In genomic region chr9:122013629-122014028, GRCm38 (mm10) we compare ENCODE assay signal across 13 mouse cellular contexts. TPM values are rescaled to one million over a fixed set of nuclear protein-coding genes. Genes with fewer than 3 reads are reported as not detected.
A peak's percentile ranks its signal among the peaks of the same experiment; 100 is the strongest.
DNase-seq lines count a peak whose midpoint lies in the region; ATAC-seq and TF ChIP-seq lines count a peak whose summit lies in the region.
"Had no signal": no experiment of that assay in that cellular context is flagged by ENCODE, and none has a peak within 500 bp of the region (broad histone marks: within the 10 kb centered on the region; RNA-seq: fewer than 3 reads in every experiment).

No protein-coding gene starts in this region.

- no peak overlapping the region for H3K27ac ChIP-seq in stomach, postnatal 0 days (replicated peaks)
- H3K27ac ChIP-seq: heart, adult 2 months; heart, embryonic 15.5 days; limb, embryonic 13.5 days had no signal

- H3K27me3 ChIP-seq in stomach, postnatal 0 days (ENCODE audit: control insufficient read depth, insufficient read depth, low read length), result no peaks in the 10 kb centered on the region
- H3K27me3 ChIP-seq: heart, embryonic 15.5 days; limb, embryonic 13.5 days had no signal

- H3K4me3 ChIP-seq in stomach, postnatal 0 days (ENCODE audit: low read depth, low read length), result no peak overlapping the region
- H3K4me3 ChIP-seq: erythroblast, embryonic 14.5 days; heart, adult 2 months; heart, embryonic 15.5 days; limb, embryonic 13.5 days had no signal

- peak; percentile 53 for DNase-seq in CD4-positive, CD25-positive, alpha-beta regulatory T cell, adult 2 months (ENCODE audit: low read depth, low spot score)
- peak; percentile 19 for DNase-seq in lung, postnatal 10 days
- no peak for DNase-seq in lung, postnatal 14 days
- peak; percentile 14 for DNase-seq in ES-CJ7 (ENCODE audit: low read depth, low spot score)
- DNase-seq in stomach, postnatal 0 days (ENCODE audit: low spot score), result no peak
- DNase-seq in left cerebral cortex, adult 18-20 months (ENCODE audit: low spot score in 2 of 2), result no peak
- no peak for DNase-seq in cerebellum, adult 18-20 months

- no peaks in the 10 kb centered on the region for H3K36me3 ChIP-seq in stomach, postnatal 0 days (ENCODE audit: control insufficient read depth, insufficient read depth, low read length)
- H3K36me3 ChIP-seq: heart, embryonic 15.5 days; limb, embryonic 13.5 days had no signal

- H3K9ac ChIP-seq in stomach, postnatal 0 days (ENCODE audit: low read length), result no peak overlapping the region
- H3K9ac ChIP-seq: heart, embryonic 15.5 days; limb, embryonic 13.5 days had no signal

- no peaks in the 10 kb centered on the region for H3K4me1 ChIP-seq in stomach, postnatal 0 days (replicated peaks; ENCODE audit: control insufficient read depth, insufficient read depth)
- H3K4me1 ChIP-seq: heart, embryonic 15.5 days; limb, embryonic 13.5 days had no signal

- H3K9me3 ChIP-seq in stomach, postnatal 0 days (ENCODE audit: control insufficient read depth, low read length), result no peaks in the 10 kb centered on the region
- H3K9me3 ChIP-seq: heart, embryonic 15.5 days; limb, embryonic 13.5 days had no signal

- peak; percentile 37 for TF ChIP-seq CTCF in stomach, postnatal 0 days (IDR thresholded peaks at IDR 0.05; ENCODE audit: low read depth)

- WGBS in stomach, postnatal 0 days, result 64% methylated on average over 4 of the region's 4 CpGs

- ATAC-seq in CD4-positive, CD25-positive, alpha-beta regulatory T cell, adult 4 months, result no peak
- ATAC-seq in stomach, postnatal 0 days (ENCODE audit: low FRiP score, low TSS enrichment), result no peak
- ATAC-seq: midbrain, embryonic 16.5 days had no signal

- H3K4me2 ChIP-seq in stomach, postnatal 0 days (replicated peaks; ENCODE audit: low read depth), result no peak overlapping the region
- H3K4me2 ChIP-seq: heart, embryonic 15.5 days; limb, embryonic 13.5 days had no signal

- TF ChIP-seq EP300 in stomach, postnatal 0 days (optimal IDR thresholded peaks at IDR 0.05), result no peak

RNA-seq across cellular contexts. Expression of gene Pomgnt2, which starts 16.7 kb away (rescaled TPM):
- polyA plus RNA-seq in CD4-positive, CD25-positive, alpha-beta regulatory T cell, adult 4 months (2017; shearing (Covaris generic)), result not detected
- polyA plus RNA-seq in stomach, postnatal 0 days (2015; fragmentation: Nextera tagmentation; extraction: Ambion mirVana), result 6.6 and 7.3 TPM in 2 replicates
- total RNA-seq in left cerebral cortex, adult 18-20 months (2021), result 10 to 100 TPM; 43.2 to 43.4 TPM

Comparison
In these comparisons a context has a peak if more than half of its experiments do, and no peak if none do; other contexts are left out.
1. DNase-seq: peak in CD4-positive, CD25-positive, alpha-beta regulatory T cell, adult 2 months (single experiment), lung, postnatal 10 days (single experiment) and ES-CJ7 (single experiment); none in lung, postnatal 14 days (single experiment), stomach, postnatal 0 days (single experiment), left cerebral cortex, adult 18-20 months (0 of 2) and cerebellum, adult 18-20 months (0 of 2).